Mouse (Mus musculus) forebrain, embryonic 15.5 days (tissue): ENCODE data around the gene Smyd3. TPM values are rescaled to one million over a fixed set of nuclear protein-coding genes. Genes with fewer than 3 reads are reported as not detected.

Source experiments
- ATAC-seq: fragments of 200-750 bp; cut with Nextera tagmentation; replicated peaks from 2 replicates; pipeline ENCODE4 v1.8.0; 2017; ENCODE audit warnings: mild to moderate bottlenecking, moderate TSS enrichment, moderate library complexity
- H3K27ac ChIP-seq: fragments of 300-500 bp; sonication (generic); replicated peaks from 2 replicates; pipeline ENCODE4 v1.5.1; 2015; ENCODE audit warnings: mild to moderate bottlenecking, inconsistent platforms
- H3K27me3 ChIP-seq: fragments of 300-500 bp; sonication (generic); 2 replicates; pipeline ENCODE4 v1.6.1; 2015; ENCODE audit warnings: inconsistent platforms
- H3K36me3 ChIP-seq: fragments of 300-500 bp; sonication (generic); 2 replicates; pipeline ENCODE4 v1.6.1; 2015; ENCODE audit warnings: mild to moderate bottlenecking, inconsistent platforms
- H3K4me1 ChIP-seq: fragments of 300-500 bp; sonication (generic); 2 replicates; pipeline ENCODE4 v1.6.1; 2015; ENCODE audit warnings: inconsistent platforms
- H3K4me2 ChIP-seq: fragments of 300-500 bp; sonication (generic); replicated peaks from 2 replicates; pipeline ENCODE4 v1.6.1; 2015; ENCODE audit warnings: mild to moderate bottlenecking, inconsistent platforms
- H3K4me3 ChIP-seq: fragments of 300-500 bp; sonication (generic); 2 replicates; pipeline ENCODE4 v1.5.1; 2015; ENCODE audit warnings: mild to moderate bottlenecking, inconsistent platforms
- H3K9ac ChIP-seq: fragments of 300-500 bp; sonication (generic); replicated peaks from 2 replicates; pipeline ENCODE4 v1.6.1; 2015; ENCODE audit warnings: mild to moderate bottlenecking, inconsistent platforms
- H3K9me3 ChIP-seq: fragments of 300-500 bp; sonication (generic); 2 replicates; pipeline ENCODE4 v1.6.1; 2016; ENCODE audit warnings: inconsistent platforms
- WGBS: fragments of 180-500 bp; shearing (Covaris S2); methylation state at CpG from one replicate; pipeline ENCODE4 v1.1.7; 2015; ENCODE audit warnings: mixed read lengths; 5-methylcytosine and 5-hydroxymethylcytosine counted together
- polyA plus RNA-seq: library from polyadenylated mRNA; unstranded; fragments of >200 nt; fragmentation: Nextera tagmentation; extraction: Ambion mirVana; gene quantifications from 2 replicates; pipeline ENCODE4 v1.2.1, GENCODE M21; 2015

Gene Smyd3
- polyA plus RNA-seq, 1 experiment from 2014 or later = 25.8 TPM

DNA sequence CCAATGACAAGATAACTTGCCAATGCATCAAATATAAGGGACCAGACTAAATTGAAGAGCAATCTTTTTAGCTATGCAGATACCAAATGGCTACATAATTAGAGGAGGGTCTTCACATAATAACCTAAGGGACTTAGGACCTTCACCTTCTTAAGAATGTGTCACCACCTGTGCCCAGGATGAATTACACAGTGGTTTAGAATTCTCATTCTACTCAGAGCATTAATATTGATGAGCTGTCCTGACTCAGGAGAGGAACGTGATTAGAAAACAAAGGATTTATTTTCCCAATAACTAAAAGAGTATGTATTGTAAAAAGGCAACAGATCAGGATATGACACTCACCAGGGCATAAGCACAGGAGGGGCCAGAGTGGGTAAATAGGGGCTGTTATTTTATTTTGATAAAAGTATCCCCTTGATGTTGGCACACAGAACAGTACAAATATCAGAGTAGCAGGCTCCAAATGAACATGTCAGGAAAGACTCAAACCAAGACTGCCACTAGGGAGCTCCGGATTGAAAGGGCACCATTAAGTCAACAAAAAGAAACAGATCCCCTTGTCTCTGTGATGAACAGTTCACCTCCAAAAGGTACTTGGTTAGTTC, 172.4 kb downstream of the Smyd3 start:
- Histone ChIP-seq H3K4me1 (no peaks in the 10 kb centered on the region), H3K4me3 (no peak overlapping the region), H3K9ac (no peak overlapping the region), H3K36me3 (no peaks in the 10 kb centered on the region), H3K27me3 (no peaks in the 10 kb centered on the region), H3K4me2 (no peak overlapping the region), H3K9me3 (no peaks in the 10 kb centered on the region), H3K27ac (no peak overlapping the region)
- ATAC-seq = no peak
- WGBS = 42% methylated on average over 2 of the region's 2 CpGs

DNA sequence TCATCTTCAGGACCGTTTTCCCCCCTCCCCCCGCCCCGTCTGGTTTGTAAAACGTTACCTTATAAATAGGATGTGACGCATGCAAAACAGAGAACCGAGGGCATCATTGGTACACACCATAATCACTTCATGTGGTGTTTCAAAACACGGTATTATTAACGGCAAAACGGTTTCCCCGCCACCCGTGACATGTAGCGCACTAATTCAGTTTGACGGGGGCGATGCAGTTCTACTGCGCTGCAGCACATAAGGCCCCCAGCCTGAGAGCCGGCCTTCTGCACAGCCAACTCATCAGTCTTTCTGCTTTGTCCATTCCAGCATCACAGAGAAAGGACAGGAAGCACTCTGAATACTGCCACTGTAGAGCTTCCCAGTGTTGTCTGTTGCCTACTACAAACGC, 174.4 kb downstream of the Smyd3 start:
- ATAC-seq = no peak
- Histone ChIP-seq H3K9me3 (no peaks in the 10 kb centered on the region), H3K4me2 (no peak overlapping the region), H3K4me1 (no peaks in the 10 kb centered on the region), H3K4me3 (no peak overlapping the region), H3K9ac (no peak overlapping the region), H3K36me3 (no peaks in the 10 kb centered on the region), H3K27me3 (no peaks in the 10 kb centered on the region), H3K27ac (no peak overlapping the region)
- 92% methylated on average over 17 of the region's 17 CpGs for WGBS

DNA sequence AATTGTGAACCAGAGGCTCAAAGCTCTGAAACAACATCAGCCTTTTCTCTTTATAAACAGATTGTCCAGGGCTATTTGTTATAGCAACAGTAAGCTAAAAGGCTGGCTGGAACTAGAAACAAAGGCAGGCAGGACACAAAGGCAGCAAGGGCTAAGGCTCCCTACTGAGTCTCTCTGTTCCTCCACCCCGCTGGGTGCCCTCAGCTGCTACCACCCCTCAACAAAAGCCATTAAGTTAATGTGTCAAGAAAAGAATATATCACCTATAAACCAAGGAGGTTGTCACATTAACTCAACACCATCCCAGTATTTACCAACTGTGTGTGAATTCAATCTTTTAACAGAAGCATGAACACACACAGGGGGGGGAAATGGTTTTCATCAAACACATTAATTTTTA, 176.3 kb downstream of the Smyd3 start:
- Histone ChIP-seq H3K4me2 (no peak overlapping the region), H3K4me1 (no peaks in the 10 kb centered on the region), H3K9ac (no peak overlapping the region), H3K27ac (no peak overlapping the region), H3K27me3 (no peaks in the 10 kb centered on the region), H3K9me3 (no peaks in the 10 kb centered on the region), H3K36me3 (no peaks in the 10 kb centered on the region), H3K4me3 (no peak overlapping the region)
- no peak for ATAC-seq
- WGBS = 52% methylated on average over 1 of the region's 1 CpGs

DNA sequence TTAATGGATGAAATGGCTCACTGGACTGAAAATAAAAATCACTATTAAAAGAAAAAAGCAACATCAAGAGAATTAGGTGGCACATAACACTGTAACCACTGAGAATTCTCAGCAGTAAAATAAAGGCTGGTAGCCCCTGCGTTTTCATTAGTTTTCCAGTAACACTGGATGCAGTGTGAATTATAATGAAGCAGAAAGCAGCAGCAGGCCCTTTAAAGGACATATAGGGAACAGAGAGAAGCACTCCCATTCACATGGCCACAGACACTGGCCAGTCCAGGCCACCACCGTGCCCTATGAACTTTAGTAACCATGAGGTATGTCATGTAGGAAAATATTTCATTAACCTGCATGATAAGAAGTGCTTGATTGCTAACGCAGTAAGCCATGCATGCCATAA, 178.8 kb downstream of the Smyd3 start:
- Histone ChIP-seq H3K27me3 (no peaks in the 10 kb centered on the region), H3K4me1 (no peaks in the 10 kb centered on the region), H3K9me3 (no peaks in the 10 kb centered on the region), H3K4me2 (no peak overlapping the region), H3K4me3 (no peak overlapping the region), H3K9ac (no peak overlapping the region), H3K27ac (no peak overlapping the region), H3K36me3 (no peaks in the 10 kb centered on the region)
- 65% methylated on average over 3 of the region's 3 CpGs for WGBS
- ATAC-seq = no peak

DNA sequence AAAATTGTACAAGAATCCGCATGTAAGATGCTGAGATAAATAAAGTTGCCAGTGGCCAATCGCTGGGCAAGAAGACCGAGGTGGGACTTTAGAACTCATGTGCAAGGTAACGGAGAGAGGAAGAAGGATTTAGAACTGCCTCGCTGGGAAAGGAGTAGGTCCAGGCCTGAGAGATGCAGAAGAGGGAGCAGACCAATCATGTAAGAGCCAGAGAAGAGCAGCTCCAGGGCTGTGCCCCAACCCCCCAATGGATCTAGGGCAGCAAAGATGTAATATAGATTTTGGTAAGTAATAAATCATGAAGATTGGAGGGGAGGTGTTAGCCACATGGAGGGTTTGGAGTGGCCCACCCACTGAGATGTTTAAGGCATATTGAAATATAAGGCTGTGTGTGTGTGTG, 180.3 kb downstream of the Smyd3 start:
- WGBS = 86% methylated on average over 5 of the region's 5 CpGs
- no peak for ATAC-seq
- no peaks in the 10 kb centered on the region for H3K4me1 ChIP-seq
- no peaks in the 10 kb centered on the region for H3K36me3 ChIP-seq
- H3K4me2 ChIP-seq = no peak overlapping the region
- no peak overlapping the region for H3K9ac ChIP-seq
- H3K9me3 ChIP-seq = no peaks in the 10 kb centered on the region
- H3K27ac ChIP-seq = no peak overlapping the region
- H3K27me3 ChIP-seq = no peaks in the 10 kb centered on the region
- no peak overlapping the region for H3K4me3 ChIP-seq

DNA sequence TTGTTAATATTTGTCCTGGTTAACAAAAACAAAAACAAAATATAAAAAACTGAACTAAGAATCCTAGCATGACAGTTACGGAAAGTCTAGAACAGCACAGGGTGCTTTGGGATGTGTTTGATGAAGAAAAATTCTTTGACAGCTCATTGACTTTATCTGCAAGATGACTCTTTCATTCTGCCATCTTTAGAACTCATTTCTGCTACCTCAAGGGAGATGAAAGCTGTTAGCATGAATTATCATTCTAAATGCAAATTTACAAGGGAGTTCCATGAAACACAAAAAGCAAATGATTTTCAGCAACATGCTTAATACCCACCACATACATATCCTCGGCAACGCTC, 190.9 kb downstream of the Smyd3 start:
- peak; percentile 38 for ATAC-seq
- no peak overlapping the region for H3K4me3 ChIP-seq
- no peak overlapping the region for H3K9ac ChIP-seq
- peaks cover 18% of the 10 kb centered on the region for H3K4me1 ChIP-seq
- no peaks in the 10 kb centered on the region for H3K9me3 ChIP-seq
- peak overlapping the region; percentile 67 for H3K27ac ChIP-seq
- no peaks in the 10 kb centered on the region for H3K27me3 ChIP-seq
- no peaks in the 10 kb centered on the region for H3K36me3 ChIP-seq
- no peak overlapping the region for H3K4me2 ChIP-seq
- WGBS = 68% methylated on average over 3 of the region's 3 CpGs

DNA sequence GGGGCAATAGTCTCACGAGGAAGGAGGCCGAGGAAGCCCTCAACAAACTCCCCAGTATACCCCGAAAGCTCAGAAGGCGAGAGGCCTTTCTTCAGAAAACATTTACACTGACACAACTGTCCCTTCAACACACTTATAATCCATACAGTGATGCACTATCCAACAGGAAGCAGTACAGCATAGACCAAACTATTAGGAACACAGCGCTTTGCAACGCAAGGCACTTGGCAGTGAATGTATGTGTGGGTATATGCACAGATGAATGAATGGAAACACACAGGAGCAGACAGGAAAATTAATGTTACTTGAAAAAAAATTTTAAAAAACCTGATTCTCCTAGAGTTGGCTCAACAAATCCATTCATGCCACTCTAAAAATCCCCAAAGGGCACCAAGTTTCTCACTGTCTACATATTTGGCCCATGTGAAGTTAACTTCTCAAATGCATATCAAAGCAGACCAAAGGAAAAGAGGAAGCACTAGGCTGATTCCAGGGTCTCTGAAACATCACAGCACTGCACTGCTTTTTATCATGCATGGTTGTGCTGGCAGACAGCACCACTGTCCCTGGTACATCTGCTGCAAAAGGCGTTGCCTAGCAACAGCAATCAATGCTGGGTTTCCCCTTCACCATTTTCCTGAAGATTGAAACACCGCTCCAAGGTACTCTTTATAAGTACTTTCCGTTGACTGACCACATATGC, 191.4 kb downstream of the Smyd3 start:
- Histone ChIP-seq H3K9me3 (no peaks in the 10 kb centered on the region), H3K4me2 (no peak overlapping the region), H3K4me3 (no peak overlapping the region), H3K27me3 (no peaks in the 10 kb centered on the region), H3K9ac (no peak overlapping the region), H3K36me3 (no peaks in the 10 kb centered on the region), H3K27ac (peak overlapping the region; percentile 67), H3K4me1 (peaks cover 18% of the 10 kb centered on the region)
- 76% methylated on average over 9 of the region's 9 CpGs for WGBS
- peak; percentile 95 for ATAC-seq

DNA sequence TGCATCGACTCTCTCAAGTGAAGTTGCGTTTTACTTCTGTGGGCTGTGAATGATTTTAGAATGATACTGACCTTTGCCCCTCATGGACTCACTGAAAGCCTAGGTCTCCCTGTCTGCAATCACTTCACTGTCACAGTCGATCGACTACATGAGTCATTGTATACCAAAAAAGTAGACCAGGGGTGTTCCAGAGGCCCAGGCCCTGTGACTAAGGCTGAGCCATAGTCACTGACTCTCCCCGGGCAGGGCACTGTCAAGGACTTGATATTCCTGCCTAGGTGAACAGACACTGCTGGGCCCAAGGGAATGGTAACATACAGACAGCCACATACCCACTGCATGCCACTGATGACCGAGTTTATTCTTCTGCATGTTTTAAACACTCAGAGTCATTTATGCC, 193.6 kb downstream of the Smyd3 start:
- no peak overlapping the region for H3K4me2 ChIP-seq
- 90% methylated on average over 6 of the region's 6 CpGs for WGBS

DNA sequence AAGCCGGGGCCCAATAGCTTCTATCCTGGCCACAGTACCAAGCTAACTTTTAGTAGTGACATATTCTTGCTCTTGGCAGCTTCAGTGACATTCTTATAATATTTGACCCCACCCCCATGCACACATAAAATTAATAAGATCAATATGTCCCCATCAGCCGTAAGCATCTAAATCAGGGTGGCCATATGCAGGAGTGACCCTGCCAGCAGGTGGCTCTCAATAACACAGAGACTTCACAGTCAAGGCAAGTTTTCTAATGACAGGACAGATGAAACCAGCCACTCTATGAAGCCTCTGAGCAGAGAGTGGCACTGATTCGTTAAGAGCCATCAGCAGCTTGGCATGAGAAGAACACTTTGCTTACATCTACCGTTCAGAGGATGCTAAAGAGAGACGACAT, 204.2 kb downstream of the Smyd3 start:
- H3K27ac ChIP-seq = no peak overlapping the region
- H3K36me3 ChIP-seq = no peaks in the 10 kb centered on the region
- no peaks in the 10 kb centered on the region for H3K9me3 ChIP-seq
- H3K4me3 ChIP-seq = no peak overlapping the region
- no peak for ATAC-seq
- 67% methylated on average over 5 of the region's 5 CpGs for WGBS
- no peaks in the 10 kb centered on the region for H3K27me3 ChIP-seq
- no peaks in the 10 kb centered on the region for H3K4me1 ChIP-seq
- no peak overlapping the region for H3K9ac ChIP-seq
- no peak overlapping the region for H3K4me2 ChIP-seq

More for the DNA sequence above, 193.6 kb downstream of the Smyd3 start:
- Histone ChIP-seq H3K36me3 (no peaks in the 10 kb centered on the region), H3K9ac (no peak overlapping the region), H3K27ac (no peak overlapping the region), H3K4me3 (no peak overlapping the region), H3K9me3 (no peaks in the 10 kb centered on the region), H3K27me3 (no peaks in the 10 kb centered on the region), H3K4me1 (peaks cover 18% of the 10 kb centered on the region)
- ATAC-seq = no peak

DNA sequence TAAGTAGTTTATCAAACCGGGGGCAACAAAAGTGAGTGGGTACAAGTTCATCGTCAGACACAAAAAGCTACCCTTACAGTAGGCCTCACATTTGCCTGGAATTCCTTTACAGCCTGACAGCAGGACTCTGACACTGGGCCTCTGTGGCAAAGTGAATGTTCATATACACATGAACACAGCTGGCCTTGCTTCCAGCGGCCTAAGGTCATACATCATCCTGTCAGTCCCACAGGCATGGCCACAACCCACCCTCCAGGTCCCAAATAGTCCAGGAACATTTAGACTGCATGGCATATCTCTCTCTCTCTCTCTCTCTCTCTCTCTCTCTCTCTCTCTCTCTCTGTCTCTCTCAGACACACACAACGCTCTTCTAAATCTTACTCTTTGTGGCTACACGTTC, 208.4 kb downstream of the Smyd3 start:
- Histone ChIP-seq H3K36me3 (no peaks in the 10 kb centered on the region), H3K27me3 (no peaks in the 10 kb centered on the region), H3K9ac (no peak overlapping the region), H3K4me3 (no peak overlapping the region), H3K4me1 (no peaks in the 10 kb centered on the region), H3K27ac (no peak overlapping the region), H3K9me3 (no peaks in the 10 kb centered on the region), H3K4me2 (no peak overlapping the region)
- ATAC-seq = no peak
- 81% methylated on average over 5 of the region's 5 CpGs for WGBS

DNA sequence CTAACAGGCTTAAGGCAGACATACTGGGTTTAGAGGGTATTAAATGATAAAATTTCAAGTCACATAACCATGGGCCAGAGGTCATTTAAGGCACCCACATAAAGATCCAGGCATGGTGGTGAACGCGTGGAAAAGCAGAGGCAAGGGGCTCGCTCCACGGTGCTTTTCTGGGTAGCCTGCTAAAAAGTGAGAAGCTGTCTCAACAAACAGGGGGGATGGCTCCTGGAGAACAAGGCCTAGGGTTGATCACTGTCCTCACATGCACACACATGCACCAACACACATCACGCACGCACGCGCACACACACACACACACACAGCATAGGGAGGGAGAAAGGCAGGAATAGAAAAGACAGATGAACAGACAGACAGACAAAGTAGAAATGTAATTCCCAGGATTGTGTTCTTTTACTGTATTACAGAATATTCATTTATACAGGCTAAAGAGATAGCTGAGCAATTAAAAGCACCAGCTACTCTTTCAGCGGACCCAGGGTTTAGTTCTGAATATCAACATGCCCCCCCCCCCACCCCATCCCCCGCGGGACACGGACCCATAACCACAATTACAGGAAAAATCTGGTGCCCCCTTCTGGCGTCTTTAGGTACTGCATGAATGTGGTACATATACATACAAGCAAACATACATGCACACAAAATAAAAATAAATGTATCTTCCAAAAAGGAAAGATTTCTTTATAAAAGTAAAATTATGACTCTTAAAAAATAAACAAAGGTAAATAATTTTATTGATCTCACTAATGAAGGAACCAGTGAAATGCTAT, 215.2 kb downstream of the Smyd3 start:
- WGBS = 92% methylated on average over 13 of the region's 13 CpGs
- H3K9ac ChIP-seq = no peak overlapping the region

DNA sequence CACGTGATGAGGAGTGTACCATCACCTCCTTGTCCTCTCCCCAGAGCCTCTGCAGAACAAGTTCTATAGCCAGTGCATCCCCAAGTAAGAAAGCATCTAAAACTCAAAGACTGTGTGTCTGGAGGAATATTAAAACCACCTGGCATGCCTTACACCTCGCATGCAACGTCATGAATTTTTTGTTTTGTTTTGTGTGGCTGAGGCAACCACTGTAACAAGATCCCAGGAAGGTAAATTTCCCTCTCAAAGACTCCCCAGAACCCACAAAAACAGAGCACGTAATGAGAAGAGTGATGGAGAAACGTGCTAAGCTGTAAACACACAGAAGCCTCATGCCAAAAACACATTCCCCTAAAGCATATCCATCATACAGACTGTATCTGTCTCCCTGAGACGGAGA, 222.2 kb downstream of the Smyd3 start:
- ATAC-seq = no peak
- Histone ChIP-seq H3K9me3 (no peaks in the 10 kb centered on the region), H3K9ac (no peak overlapping the region), H3K27me3 (no peaks in the 10 kb centered on the region), H3K4me1 (peaks cover 5% of the 10 kb centered on the region; the same call in 1 of the 2 replicates), H3K4me2 (no peak overlapping the region), H3K36me3 (no peaks in the 10 kb centered on the region), H3K27ac (no peak overlapping the region), H3K4me3 (no peak overlapping the region)
- WGBS = 79% methylated on average over 6 of the region's 6 CpGs

More for the DNA sequence above, 215.2 kb downstream of the Smyd3 start:
- H3K36me3 ChIP-seq = no peaks in the 10 kb centered on the region
- no peak overlapping the region for H3K27ac ChIP-seq
- H3K4me1 ChIP-seq = no peaks in the 10 kb centered on the region
- no peaks in the 10 kb centered on the region for H3K9me3 ChIP-seq
- no peak overlapping the region for H3K4me2 ChIP-seq
- H3K4me3 ChIP-seq = no peak overlapping the region
- ATAC-seq = no peak
- H3K27me3 ChIP-seq = no peaks in the 10 kb centered on the region
